Mouse (Mus musculus): ENCODE data around the gene Cbx5.

Gene Cbx5

DNA sequence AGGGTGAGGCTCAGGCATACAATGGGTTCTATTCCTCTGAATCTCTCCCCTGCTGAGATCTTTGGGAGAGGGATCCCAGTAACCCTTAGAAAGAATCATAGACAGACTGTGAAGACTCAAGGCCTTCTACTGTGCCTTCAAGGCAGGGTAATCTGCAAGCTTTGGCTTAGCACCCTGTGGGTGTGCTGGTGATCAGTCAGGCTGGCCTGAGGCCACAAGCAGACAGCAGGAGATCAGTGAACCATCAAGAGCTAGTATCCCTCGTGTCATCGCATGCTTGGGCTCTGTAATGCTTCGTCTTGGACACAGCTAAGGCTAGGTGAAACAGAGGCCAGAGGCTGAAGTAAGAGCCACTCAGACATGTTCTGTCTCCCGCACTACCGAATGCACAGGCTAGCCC lies 66.4 kb downstream of the Cbx5 start:
- no peak for DNase-seq (ENCODE audit: low read depth, low spot score)

DNA sequence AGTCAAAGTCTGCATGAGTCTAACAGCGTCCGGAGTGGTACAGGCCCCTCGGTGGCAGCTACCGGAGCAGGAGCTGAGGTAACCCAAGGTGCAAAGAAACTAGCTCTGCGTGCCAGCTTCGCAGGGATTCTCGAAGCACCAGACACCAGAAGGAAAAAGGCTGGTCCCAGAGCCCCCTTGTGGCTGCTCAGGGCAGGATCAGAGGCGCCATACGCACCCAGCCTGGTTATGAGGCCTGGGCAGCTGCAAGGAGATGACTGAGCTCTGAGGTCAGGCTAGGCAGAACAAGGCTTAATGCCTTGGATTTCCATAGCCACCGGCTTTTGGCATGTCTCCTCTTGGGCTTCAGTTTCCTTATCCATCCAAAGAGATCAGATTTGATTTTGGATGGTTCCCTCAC lies 67.1 kb downstream of the Cbx5 start:
- DNase-seq (ENCODE audit: low read depth, low spot score), result peak; percentile 65

DNA sequence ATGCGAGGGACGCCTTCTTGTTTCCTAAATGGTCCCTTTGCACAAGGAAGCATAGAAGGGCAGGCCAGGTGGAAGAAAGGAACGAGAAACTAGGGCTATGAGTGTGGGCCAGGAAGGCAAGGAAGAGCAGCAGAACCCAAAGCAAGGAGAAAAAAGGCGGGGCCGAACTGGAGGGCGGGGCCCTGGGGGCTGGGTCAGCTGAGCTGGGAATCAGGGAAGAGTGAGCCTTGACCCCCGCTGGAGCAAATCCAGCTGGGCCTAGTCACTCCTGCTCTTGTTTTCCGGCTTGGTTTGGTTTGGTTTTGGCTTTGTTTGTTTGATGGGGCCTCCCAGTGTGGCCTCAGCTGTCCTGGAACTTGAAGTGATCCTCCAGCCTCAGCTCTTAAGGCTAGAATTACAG lies 68.3 kb downstream of the Cbx5 start:
- peak; percentile 71 for DNase-seq (ENCODE audit: low read depth, low spot score)

DNA sequence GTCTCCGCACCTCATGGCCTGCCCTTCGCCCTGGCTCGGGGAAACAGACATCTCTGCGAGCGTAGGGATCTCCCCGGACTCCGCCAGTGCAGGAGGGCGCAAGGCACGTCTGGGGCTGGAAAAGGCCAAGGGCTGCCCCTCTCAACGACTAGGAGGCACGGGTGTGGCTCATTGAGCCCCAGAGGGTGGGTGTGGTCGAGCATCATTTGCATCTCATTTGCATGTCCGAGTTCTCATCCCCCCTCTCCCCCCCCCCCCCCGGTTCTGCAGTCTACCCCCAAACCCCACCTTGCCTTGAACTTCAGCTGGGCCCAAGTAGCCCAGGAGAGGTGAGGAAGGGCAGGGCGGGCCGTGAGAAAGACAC lies 69.3 kb downstream of the Cbx5 start:
- no peak for DNase-seq (ENCODE audit: low read depth, low spot score)

DNA sequence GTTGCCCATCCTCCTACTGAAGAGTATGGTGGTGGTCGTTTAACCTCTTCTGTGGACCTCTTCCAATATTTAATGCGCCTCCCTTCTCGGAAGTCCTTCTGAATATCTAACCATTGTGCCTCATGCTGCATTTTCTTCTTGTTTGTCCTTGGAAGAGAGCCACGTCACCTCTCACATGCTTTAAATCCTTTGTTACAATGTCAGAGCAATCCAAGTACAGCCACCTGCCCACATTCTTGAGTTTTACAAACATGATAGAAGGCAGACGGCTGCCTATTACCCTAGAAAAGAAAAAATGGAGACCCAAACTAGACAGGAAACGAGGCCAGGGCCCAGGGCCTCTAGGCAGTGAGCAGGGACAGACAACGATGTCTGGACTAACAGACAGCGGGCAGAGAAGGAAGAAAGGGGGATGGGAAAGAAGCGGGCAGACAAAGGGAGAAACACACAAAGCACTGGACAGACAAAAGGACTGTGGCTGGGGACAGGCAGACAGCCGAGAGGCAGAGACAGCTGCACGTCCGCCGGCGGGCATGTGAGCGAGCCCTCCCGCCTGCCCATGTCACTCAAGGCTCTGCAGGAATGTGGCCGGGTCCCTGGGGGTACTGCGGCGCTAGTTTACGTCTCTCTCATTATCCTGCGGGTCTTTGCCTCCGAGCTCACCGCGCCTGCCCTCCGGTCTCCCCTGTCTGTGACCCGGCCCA lies 69.9 kb downstream of the Cbx5 start:
- no peak for DNase-seq (ENCODE audit: low read depth, low spot score)

DNA sequence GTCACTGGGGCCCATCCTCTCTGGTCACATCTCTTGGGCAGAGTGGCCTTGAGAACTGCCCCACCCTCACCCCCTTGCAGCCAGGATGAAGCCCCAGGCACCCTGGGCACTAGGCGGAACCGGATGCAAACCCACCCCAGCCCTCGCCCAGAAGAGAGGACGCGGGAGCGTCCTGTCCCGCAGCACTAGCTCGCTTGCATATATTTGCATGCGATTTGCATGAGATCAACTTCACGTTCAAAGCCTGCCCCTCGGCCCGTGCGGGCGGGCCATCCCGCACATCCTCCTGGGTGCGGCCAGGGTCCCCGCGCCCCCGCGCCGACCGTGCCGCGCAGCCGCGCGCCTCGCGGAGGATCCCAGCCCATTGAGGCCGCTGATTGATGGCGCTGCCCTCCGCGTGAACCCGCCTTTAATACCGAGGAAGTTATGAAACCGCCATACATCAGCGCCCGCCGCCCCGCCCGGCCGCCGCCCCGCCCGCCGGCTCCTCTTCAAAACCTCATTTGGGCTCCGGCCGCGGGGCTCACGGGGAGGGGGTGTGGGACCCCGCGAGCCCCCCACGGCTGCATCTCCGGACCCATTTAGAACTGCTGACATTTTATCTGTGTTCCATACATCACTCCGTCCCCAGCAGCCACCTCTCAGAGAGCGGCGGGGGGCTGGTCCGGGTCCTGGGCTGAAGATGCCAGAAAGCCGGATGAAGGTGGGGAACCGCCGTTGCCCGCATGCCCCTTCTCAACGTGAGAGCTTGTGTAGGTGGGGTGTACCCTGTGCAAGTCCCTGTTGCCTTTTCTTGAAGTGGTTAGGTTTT lies 70.6 kb downstream of the Cbx5 start:
- DNase-seq (ENCODE audit: low read depth, low spot score), result no peak

DNA sequence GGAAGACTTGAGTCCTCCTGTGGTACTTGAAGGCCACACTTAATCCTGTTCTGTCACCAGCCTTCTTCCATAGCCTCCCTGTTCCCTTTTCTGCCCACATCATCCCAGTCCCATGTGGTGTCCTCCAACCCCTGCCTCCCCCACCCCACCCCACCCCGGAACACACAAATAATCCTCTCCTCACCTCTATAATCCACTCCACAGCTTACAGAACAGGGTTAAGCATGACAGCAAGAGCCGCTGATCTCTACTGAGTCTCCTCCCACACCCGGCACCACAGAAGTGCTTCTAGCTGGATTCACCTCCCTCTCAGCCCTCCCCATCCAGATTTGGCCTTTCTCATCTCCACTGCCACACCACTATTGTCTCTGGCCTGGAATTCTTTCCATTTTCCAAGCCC lies 71.8 kb downstream of the Cbx5 start:
- DNase-seq (ENCODE audit: low read depth, low spot score), result no peak

DNA sequence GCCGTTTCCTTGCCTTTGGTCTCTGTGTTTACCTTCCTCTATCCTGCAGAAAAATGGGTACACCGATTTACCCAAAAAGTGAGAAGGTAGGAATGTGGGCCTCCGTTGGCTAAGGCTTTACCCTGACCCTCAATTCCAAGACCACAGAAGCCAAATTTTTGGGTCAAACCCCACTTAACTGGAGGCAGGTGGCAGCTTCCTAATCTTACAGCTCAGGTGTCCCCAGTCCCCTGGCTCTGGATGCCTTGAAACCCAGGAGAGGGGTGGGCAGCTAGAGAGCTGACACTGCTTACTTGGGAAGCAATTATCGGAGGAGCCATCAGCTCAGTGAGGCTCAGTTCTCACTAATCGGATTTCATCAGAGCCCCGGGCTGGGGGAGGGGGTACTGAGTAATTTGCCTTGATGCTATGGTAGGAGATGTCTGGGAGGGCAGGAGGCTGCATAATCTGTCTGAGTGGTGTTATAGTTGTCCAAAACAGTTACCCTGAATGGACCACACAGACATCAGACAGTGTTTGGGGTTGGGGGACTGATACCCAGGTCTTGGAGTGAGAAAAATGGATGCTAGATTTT lies 72.5 kb downstream of the Cbx5 start, which contains the start of gene Smug1:
Smug1 (minus strand) TSS at position 51 of the 574 bp plus-strand sequence.
- DNase-seq (ENCODE audit: low read depth, low spot score), result no peak

DNA sequence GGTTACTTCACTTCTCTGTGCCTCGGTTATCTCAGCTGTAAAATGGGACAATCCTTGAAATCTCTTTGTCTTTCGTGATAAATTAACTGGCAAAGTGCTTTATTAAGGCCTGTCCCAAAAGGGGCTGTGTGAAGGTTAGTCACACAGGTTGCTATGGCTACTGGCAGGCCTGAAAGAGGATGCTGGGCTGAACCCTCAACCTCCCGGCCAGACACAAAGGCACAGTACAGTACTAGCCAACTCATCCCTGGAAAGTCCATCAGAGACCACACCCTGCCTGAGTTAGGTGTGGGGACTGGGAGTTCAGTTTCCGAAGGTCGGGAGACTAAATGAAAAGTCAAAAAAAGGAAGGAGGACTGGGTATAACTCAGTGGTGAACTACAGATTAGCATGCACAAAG lies 73.7 kb downstream of the Cbx5 start:
- peak; percentile 47 for DNase-seq (ENCODE audit: low read depth, low spot score)

DNA sequence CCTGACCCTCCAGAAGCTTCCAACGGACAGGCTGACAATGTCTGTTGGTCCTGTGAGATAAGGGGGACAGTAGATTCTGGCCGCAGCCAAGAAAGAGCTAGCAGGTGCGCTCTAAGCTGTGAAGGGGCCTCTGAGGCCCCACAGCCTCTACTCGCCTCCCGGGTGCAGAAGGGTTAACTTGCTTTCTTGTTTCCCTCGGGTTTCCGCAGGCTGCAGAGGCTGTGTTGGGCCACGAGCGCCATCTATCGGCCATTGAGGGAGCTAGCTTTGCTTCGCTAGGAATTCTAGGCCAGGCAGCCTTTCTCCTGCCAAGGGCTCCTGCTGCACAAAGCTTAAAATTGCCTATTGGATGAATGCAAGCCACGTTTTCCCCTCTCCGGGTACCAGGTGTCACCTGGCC lies 74.2 kb downstream of the Cbx5 start:
- peak; percentile 92 for DNase-seq (ENCODE audit: low read depth, low spot score)

DNA sequence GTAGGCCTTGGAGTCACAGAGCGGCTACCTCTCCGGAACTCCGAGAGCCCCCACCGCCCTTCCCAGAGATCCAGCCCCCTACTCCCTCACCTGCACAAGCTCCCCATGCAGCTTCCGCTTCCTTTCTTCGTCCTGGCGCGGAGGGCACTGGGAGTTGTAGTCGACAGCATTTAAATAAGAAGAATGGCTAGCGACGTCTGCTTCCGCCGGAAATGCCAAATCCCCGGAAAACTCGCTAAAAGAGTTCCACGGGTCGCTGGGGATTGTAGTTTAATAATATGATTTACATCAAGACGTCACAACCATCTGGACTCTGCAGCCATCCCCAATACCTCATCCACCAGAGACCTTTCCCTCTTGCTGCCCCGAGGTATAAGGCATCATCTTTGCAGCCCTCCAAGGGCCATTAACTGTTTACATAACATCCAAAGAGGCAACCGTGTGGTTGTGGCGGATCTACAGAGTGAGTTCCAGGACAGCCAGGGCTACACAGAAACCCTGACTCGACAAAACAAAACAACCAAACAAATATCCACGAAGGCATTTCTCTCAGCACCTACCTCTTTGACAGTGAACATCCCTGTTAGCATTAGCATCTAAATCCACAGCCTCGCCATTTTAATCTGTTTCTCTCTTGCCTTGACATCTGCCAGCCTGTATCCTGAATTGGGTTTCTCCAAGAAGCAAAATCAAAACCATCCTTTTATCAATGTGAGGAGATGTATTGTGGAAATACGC lies 76.3 kb downstream of the Cbx5 start:
- DNase-seq (ENCODE audit: low read depth, low spot score), result peak; percentile 98

DNA sequence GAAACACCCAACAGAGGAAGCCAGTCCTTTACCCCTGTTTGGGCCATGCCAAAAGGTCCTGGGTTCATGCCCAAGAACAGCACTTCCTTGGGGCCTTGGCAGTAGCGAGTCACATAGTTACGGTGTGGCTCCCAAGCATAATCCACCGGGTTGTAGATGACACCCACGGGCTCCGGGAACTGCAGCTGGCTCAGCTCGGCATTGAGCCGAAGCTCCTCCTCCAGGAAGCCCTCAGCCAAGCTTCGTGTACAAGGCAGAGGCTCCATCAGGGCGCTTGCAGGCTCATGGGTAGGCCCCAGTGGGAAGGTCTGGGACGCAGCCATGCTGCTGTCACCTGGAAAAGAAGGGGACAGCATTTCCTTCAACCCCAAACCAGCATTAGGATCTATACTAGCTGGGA lies 82.0 kb downstream of the Cbx5 start:
- DNase-seq (ENCODE audit: low read depth, low spot score), result no peak

DNA sequence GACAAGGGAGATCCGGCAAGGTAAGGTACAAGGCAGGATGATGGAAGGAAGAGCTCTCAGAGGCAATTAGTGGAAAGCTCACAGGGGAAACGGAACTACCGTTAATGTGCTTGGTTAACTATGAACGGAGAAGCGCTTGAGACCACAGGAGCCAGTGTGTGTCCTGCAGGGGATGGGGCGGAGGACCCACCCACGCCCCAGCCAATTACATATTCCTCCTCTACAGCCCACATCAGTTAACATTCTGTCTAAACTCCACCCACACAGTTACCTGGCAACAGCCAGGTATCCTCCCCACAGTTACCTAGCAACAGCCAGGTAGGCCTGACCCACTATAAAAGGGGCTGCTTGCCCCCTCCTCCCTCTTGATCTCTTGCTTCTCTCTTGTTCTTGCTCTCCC lies 82.7 kb downstream of the Cbx5 start:
- DNase-seq (ENCODE audit: low read depth, low spot score), result peak; percentile 79

DNA sequence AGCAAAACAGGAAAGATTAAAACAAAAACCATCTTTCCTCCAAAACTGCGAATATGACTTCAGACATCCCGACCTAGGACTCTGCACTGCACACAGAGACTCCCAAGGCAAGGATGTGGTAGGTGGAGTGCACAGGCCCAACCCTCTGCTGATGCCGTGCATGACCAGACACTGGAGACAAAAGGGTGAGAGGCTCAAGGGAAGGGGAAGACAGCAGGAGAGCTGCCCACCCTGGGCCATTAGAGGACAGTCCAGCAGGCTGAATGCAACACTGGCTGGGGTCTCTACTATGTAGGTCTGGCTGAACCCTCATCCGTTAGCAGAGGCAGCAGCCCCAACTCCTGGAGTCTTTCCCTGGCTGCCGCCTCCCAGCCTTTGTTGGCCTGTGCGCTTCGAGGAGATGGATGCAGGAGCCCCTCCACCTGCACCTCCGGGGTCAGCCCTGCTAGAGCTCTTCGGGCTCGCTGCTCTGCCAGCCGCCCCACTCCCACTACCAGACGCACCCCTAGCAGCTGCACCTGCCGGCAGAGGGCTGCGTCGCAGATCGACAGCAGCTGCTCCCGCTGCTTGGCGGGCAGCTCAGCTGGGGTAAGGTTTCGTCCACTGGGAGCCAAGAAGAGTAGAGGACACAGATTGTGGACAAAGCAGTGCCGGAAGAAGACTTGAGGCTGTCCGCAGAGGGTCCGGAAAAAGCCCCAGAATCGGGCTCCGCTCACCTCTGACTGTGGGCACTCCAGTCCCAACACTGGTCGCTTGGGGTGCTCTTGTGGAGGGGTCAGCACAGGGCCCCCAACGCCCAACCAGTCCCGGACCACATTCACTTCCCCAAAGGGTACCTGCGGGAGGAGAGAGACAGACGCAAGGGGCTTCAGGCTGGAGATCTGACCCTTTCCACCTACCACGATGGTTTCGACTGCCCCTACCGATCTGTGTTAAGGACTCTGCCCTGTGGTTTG lies 84.0 kb downstream of the Cbx5 start:
- no peak for DNase-seq (ENCODE audit: low read depth, low spot score)

DNA sequence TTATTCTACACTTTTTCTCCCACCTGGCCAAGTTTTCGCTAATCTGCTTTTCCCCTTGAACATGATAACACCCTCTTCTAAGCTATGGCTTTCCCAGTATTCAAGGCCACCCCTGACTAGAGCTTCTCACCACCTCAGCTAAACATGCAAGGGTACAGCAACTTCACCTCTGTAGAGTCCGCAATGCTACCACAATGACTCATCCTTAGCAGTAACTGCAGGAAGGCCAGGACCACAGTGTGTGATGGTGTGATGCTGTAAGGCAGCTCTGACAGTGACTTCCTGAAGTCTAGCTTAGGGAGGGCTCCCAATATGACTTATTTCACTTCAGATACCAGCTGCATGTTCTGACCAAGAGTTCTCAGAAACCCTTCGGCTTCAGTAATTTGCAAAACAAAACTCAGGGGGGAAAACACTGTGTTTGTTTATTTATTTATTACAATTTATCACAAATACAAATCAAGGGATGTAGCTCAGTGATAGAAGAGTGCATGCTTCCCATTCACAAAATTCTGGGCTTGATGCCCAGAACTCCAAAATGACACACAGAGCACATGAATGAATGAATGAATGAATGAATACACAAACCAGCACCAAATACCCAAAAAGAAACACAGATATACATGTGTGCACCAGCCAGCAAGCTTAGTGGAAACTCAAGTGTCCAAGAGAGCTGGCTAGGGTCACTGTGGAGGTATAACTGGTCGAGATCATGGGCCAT lies 86.6 kb downstream of the Cbx5 start:
- DNase-seq (ENCODE audit: low read depth, low spot score), result no peak

DNA sequence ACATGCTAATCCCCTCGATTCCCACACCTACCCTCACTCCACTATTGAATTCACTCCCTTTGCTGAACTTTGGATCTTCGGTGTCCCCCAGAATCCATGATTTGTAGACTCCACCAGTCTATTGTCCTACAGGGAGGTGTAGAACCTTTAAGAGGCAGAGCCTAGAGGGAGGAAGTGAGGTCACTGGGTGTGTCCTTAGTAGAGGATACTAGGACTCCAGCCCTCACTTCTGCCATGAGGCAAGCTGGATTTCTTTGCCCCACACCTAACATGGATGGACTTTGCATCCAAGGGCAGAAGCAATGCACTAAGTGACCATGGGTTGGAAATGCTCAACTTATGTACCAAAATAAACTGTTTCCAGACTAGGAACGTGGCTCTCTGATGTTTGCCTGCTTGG lies 87.2 kb downstream of the Cbx5 start:
- no peak for DNase-seq (ENCODE audit: low read depth, low spot score)

DNA sequence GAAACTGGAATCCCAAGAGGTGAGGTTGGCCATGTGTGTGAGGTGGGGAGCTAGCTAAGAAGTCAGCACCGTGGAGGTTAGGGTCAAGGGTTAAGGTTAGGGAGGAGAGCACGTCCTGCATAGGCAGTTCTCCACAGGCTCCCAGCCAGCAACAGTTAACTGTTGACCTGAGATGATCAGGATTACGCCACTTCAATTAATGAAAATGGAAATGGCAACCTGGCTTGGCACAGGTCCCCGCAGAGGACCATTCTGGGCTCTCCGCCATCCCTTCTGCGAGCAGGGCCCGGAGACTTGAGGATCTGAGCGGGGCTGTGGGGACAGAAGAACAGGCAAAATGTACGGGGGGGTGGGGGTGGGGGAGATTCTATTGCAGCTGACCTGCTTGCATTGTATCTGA lies 91.8 kb downstream of the Cbx5 start:
- no peak for DNase-seq (ENCODE audit: low read depth, low spot score)

DNA sequence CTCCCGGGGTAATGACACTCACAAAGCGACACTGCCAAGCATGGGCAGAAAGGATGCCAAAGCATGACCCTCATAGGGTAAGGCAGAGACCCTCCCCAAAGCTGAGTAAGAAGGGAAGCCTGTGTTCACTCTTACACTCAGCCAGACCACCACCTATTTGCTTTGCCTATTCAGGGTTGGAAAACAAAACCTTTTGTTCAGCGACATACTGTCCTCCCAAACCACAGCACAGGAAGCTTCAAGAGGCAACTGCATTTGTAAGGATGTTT lies 92.3 kb downstream of the Cbx5 start:
- no peak for DNase-seq (ENCODE audit: low read depth, low spot score)

DNA sequence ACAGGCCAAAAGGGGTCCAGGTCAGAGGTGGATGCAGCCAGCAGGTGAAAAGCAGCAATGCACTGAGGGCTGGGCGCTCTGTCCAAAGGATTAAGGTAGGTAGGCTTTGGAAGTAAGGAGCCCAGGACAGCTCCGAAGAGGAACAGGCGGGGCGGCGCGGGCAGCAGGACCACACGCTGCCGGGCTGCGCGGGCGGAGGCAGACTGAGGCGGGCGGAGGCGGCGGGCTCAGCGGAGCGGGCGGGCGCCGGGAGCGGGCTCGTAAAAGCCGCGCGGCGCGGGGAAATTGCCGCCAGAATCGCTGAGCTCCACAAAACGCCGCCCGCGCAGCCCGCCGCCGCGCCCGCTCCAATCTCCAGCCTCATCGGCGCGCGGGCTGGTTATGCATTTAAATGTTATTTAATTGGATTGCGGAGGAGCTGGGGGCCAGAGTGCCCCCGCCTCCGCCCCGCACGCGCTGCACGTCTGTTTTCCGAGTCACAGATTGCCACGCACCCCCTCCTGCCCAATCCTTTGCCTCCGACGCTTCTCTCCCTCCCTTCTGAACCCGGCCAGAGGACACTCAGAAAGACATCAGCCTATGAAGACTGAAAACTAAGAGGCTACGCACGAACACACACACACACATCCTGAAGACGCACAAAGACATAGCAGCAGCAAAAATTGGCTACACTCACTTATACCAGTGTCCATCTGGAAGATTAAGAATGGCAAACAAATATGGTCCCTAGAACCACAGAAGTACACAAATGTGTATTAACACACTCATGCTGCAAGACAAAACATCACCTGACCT lies 92.8 kb downstream of the Cbx5 start:
- peak; percentile 46 for DNase-seq (ENCODE audit: low read depth, low spot score)
